In genomic region chr14:57998526-57999401, GRCm38 (mm10) we compare ENCODE assay signal across 8 mouse cellular contexts. TPM values are rescaled to one million over a fixed set of nuclear protein-coding genes. Genes with fewer than 3 reads are reported as not detected.
DNase-seq lines count a peak whose midpoint lies in the region; ATAC-seq and TF ChIP-seq lines count a peak whose summit lies in the region.

Gene Micu2, minus strand, starts transcription at chr14:57999262.

- CTCF ChIA-PET in Patski (lab: Charles Lee), result interaction anchor here (0.9 to 2.0 kb wide), 4 partner anchors 9 to 48 kb away, joined by 3 to 5 read pairs (median 3); no protein-coding TSS in a partner anchor

- peak within 1 kb of the TSS; percentile 89 for H3K27ac ChIP-seq in hindbrain, embryonic 13.5 days

- peak; percentile 88 for ATAC-seq in Patski
- ATAC-seq in hindbrain, embryonic 13.5 days (ENCODE audit: low FRiP score), result peak; percentile 99

- H3K4me1 ChIP-seq in hindbrain, embryonic 13.5 days (replicated peaks), result peaks cover 15% of the 10 kb centered on the region

- peak; percentile 64 for DNase-seq in Patski (ENCODE audit: low read depth, low spot score)
- peak; percentile 89 to 91 for DNase-seq in cerebellum, postnatal 14 days
- DNase-seq in frontal cortex, postnatal 14 days (ENCODE audit: low spot score in 2 of 2), result peak; percentile 75 to 77
- peak; percentile 64 to 70 for DNase-seq in layer of hippocampus, postnatal 25 days (ENCODE audit: extremely low spot score in 1 of 2, low spot score in 1 of 2)
- peak; percentile 90 for DNase-seq in lung, postnatal 36 days
- DNase-seq in retina, postnatal 1 day, result peak; percentile 95
- peak; percentile 66 to 70 for DNase-seq in urinary bladder, adult 18-20 months (ENCODE audit: low spot score in 2 of 2)

- TF ChIP-seq CTCF in Patski (IDR thresholded peaks at IDR 0.05), result no peak

- H3K36me3 ChIP-seq in hindbrain, embryonic 13.5 days, result no peaks in the 10 kb centered on the region

- H3K4me3 ChIP-seq in hindbrain, embryonic 13.5 days, result peak within 1 kb of the TSS; percentile 78

- H3K9ac ChIP-seq in hindbrain, embryonic 13.5 days, result peak within 1 kb of the TSS; percentile 88

- 4% methylated on average over 68 of the region's 76 CpGs for WGBS in hindbrain, embryonic 13.5 days

- no peaks in the 10 kb centered on the region for H3K27me3 ChIP-seq in Patski
- 0 out of 2 replicates have a peak, but pooled peaks cover 3% of the 10 kb centered on the region for H3K27me3 ChIP-seq in hindbrain, embryonic 13.5 days

- peak within 1 kb of the TSS; percentile 57 for H3K4me2 ChIP-seq in hindbrain, embryonic 13.5 days

- H3K9me3 ChIP-seq in hindbrain, embryonic 13.5 days, result no peaks in the 10 kb centered on the region

- in situ Hi-C loops in Patski (cut with MboI; ENCODE audit: low pct_unique_long_range_greater_than_20kb), result no loop called here

- POLR2A ChIA-PET in Patski (lab: Charles Lee), result interaction anchor here (0.5 kb wide), 2 partner anchors 16 to 1125 kb away, joined by 3 to 4 read pairs; no protein-coding TSS in a partner anchor

RNA-seq across cellular contexts. Expression of gene Micu2, which starts in this region (rescaled TPM):
- polyA plus RNA-seq in Patski (2021), result 88.2 TPM
- 68.1 and 69.2 TPM in 2 replicates for polyA plus RNA-seq in hindbrain, embryonic 13.5 days (2015; fragmentation: Nextera tagmentation; extraction: Ambion mirVana)
- total RNA-seq in layer of hippocampus, postnatal 25 days (2021), result 10 to 100 TPM; 19.1 to 20.4 TPM

Comparison
In these comparisons a context has a peak if more than half of its experiments do, and no peak if none do; other contexts are left out.
1. Peak in every context shown above with its lines: DNase-seq, ATAC-seq, H3K4me3 ChIP-seq and H3K27ac ChIP-seq.